Mouse (Mus musculus) limb, embryonic 10.5 days (tissue): ENCODE results near the gene Hnrnpul2. TPM values are rescaled to one million over a fixed set of nuclear protein-coding genes. Genes with fewer than 3 reads are reported as not detected.
A peak's percentile ranks its signal among the peaks of the same experiment; 100 is the strongest.

ENCODE experiments used
- DNase-seq: peaks from one replicate; pipeline ENCODE4 v3.0.0-alpha.2; 2017; ENCODE audit warnings: low spot score
- H3K27ac ChIP-seq: fragments of 300-500 bp; sonication (generic); 2 replicates; pipeline ENCODE4 v1.5.1; 2016; ENCODE audit warnings: mild to moderate bottlenecking
- H3K27me3 ChIP-seq: fragments of 300-500 bp; sonication (generic); 2 replicates; pipeline ENCODE4 v1.6.1; 2016; ENCODE audit warnings: low read depth, mild to moderate bottlenecking; ENCODE audit not compliant: poor library complexity, severe bottlenecking
- H3K36me3 ChIP-seq: fragments of 300-500 bp; sonication (generic); 2 replicates; pipeline ENCODE4 v1.6.1; 2016; ENCODE audit warnings: mild to moderate bottlenecking, moderate library complexity
- H3K4me1 ChIP-seq: fragments of 300-500 bp; sonication (generic); 2 replicates; pipeline ENCODE4 v1.6.1; 2016
- H3K4me3 ChIP-seq: fragments of 300-500 bp; sonication (generic); 2 replicates; pipeline ENCODE4 v1.5.1; 2016; ENCODE audit warnings: mild to moderate bottlenecking, moderate library complexity
- H3K9me3 ChIP-seq: fragments of 300-500 bp; sonication (generic); replicated peaks from 2 replicates; pipeline ENCODE4 v1.6.1; 2016; ENCODE audit warnings: mild to moderate bottlenecking
- WGBS: fragments of 180-500 bp; shearing (Covaris S2); methylation state at CpG from one replicate; pipeline ENCODE4 v1.1.7; 2016; 5-methylcytosine and 5-hydroxymethylcytosine counted together
- polyA plus RNA-seq: library from polyadenylated mRNA; unstranded; fragments of >200 nt; fragmentation: Nextera tagmentation; extraction: Ambion mirVana; gene quantifications from 2 replicates; pipeline ENCODE4 v1.2.1, GENCODE M21; 2016

Hnrnpul2 gene
- polyA plus RNA-seq, 1 experiment from 2014 or later: 5.2 TPM

DNA sequence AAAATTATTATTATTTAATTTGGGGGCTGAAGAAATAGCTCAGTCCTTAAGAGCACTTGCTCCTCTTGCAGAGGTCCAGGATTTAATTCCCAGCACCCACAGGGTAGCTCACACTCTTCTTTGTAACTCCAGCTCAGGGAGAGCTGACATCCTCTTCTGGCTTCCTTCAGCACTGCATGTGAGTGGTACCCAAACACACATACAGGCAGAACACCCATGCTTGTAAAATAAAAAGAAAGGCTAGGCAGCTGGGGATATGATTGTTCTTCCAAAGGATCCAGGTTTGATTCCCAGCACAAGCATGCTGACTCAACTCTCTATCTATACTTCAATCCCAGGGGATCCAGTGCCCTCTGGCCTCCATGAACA, 20.9 kb upstream of the Hnrnpul2 start:
- H3K4me3 ChIP-seq: peak overlapping the region; percentile 85
- peaks cover 23% of the 10 kb centered on the region for H3K4me1 ChIP-seq

DNA sequence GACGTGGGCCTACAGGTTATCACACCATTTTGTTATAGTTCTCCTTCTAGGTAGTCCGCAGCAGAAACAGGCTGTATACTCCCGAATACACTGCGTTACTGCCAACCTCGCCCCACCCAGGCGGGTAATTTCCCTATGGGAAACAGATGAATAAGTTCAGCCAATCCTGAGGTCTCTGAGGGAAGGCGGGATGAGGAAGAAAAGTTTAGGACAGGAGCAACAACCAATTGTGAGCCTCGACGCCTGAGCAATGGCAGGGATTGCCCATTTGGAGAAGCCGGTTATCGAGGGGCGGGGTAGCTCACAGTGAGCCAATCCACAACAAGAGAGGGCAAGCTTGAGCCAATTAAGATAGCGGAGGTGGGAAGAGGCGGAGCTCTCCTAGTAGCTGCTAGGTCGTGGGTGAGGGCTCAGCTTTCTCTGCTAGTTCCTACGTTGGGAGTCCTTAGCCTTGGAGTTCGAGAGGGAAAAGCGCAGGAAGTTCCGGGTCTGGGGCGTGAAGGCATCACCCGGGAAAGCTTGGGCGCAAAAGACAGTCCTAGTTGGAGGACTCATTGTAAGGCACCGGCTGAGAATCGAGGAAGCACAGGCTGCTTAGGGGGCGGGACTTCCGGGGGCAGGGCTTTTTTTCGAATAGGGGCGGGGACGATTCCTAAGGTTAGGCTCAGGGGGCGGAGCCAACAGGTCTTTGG, 17.5 kb upstream of the Hnrnpul2 start, which contains the start of gene Zbtb3:
TSS of gene Zbtb3 (plus strand) at position 426 of the 692 bp plus-strand sequence.
- Histone ChIP-seq H3K36me3 (peaks cover 44% of the 10 kb centered on the region), H3K27ac (peak within 1 kb of the TSS; percentile 85), H3K27me3 (no peaks in the 10 kb centered on the region), H3K4me1 (peaks cover 20% of the 10 kb centered on the region), H3K4me3 (peak within 1 kb of the TSS; percentile 65), H3K9me3 (no peaks in the 10 kb centered on the region)
- under 1% methylated on average over 30 of the region's 30 CpGs for WGBS
- DNase-seq: peak; percentile 92

More for the DNA sequence above, 20.9 kb upstream of the Hnrnpul2 start:
- DNase-seq: no peak
- H3K36me3 ChIP-seq: peaks cover 37% of the 10 kb centered on the region
- no peaks in the 10 kb centered on the region for H3K27me3 ChIP-seq
- H3K9me3 ChIP-seq: no peaks in the 10 kb centered on the region
- no peak overlapping the region for H3K27ac ChIP-seq

DNA sequence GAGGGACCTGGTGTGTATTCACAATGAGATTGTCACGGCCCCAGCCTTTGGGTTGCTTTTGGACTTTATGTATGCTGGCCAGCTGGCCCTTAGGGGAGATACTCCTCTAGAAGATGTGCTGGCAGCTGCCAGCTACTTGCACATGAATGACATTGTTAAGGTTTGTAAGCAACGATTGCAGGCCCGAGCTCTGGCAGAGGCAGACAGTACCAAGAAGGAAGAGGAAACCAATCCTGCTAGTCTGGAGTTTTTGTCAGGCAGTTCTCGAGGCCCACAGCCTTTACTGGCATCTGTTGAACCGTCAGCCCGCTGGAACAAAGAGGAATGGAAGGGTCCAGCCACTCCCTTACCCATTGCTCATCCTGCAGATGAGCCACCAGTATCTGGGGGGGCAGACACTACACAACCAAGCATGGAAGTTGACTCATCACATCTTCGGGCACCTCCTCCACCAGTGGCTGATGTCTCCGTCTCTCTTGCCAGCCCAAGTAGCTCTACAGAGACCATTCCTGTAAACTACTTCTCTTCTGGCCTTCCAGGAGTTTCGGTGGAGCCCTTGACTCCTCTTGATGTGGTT, 16.5 kb upstream of the Hnrnpul2 start:
- 94% methylated on average over 9 of the region's 9 CpGs for WGBS
- Histone ChIP-seq H3K4me1 (peaks cover 14% of the 10 kb centered on the region), H3K9me3 (no peaks in the 10 kb centered on the region), H3K36me3 (peaks cover 55% of the 10 kb centered on the region), H3K27ac (peak overlapping the region; percentile 85; the same call in 1 of the 2 replicates), H3K27me3 (no peaks in the 10 kb centered on the region), H3K4me3 (peak overlapping the region; percentile 65; the same call in 1 of the 2 replicates)
- no peak for DNase-seq

DNA sequence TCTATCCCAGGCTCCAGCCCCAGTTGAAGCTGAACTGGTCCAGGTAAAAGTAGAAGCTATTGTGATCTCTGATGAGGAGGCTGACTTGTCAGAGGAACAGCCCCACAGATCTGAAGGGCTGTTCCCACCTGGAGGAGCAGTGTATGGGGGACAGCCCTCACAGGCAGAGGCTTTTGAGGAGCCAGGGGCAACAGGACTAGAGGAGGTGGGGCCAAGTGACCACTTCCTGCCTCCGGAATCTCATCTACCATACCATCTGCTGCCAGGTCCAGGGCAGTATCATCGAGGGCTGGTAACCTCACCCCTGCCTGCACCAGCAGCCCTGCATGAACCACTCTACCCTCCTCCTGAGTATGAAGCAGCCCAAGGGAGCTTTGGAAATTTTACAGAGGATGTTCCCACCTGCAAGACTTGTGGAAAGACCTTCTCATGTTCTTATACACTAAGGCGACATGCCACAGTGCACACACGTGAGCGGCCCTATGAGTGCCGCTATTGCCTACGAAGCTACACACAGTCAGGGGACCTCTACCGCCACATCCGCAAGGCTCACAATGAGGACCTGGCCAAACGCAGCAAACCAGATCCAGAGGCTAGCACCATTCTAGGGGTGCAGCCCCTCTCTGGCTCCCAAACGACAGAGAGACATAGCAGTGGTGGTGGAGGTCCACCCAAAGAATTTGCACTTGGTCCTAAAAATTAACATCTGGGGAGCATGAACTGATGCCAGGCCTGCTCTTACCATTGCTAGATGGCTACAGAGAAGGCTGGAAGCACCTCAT, 15.7 kb upstream of the Hnrnpul2 start:
- no peak for DNase-seq
- Histone ChIP-seq H3K36me3 (peaks cover 62% of the 10 kb centered on the region), H3K27me3 (no peaks in the 10 kb centered on the region), H3K9me3 (no peaks in the 10 kb centered on the region), H3K4me3 (no peak overlapping the region; the same call in 1 of the 2 replicates), H3K4me1 (peaks cover 14% of the 10 kb centered on the region), H3K27ac (no peak overlapping the region)
- WGBS: 90% methylated on average over 11 of the region's 11 CpGs

DNA sequence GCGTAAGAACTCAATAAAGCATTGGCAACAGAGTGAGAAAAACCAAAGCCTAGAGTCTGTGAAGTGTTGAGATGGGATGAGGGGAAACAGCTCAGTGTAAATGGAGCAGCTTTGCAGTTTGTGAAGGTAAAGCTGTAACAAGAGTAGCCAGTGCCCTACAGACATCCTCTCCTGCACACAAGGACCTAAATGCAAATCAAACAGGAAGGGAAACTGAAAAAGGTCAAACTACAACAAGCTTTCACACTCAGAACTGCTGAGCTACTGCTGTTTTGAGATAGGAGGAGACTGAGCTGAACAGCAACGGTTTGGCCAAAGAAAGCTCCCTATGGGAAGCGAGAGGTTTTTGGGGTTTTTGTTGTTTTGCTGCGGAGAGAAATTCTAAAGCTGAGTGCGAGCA, 13.0 kb upstream of the Hnrnpul2 start:
- no peak overlapping the region for H3K27ac ChIP-seq
- WGBS: 96% methylated on average over 5 of the region's 5 CpGs
- no peaks in the 10 kb centered on the region for H3K9me3 ChIP-seq
- peaks cover 89% of the 10 kb centered on the region for H3K36me3 ChIP-seq
- DNase-seq: no peak
- H3K4me3 ChIP-seq: no peak overlapping the region
- H3K27me3 ChIP-seq: no peaks in the 10 kb centered on the region
- H3K4me1 ChIP-seq: peaks cover 11% of the 10 kb centered on the region

DNA sequence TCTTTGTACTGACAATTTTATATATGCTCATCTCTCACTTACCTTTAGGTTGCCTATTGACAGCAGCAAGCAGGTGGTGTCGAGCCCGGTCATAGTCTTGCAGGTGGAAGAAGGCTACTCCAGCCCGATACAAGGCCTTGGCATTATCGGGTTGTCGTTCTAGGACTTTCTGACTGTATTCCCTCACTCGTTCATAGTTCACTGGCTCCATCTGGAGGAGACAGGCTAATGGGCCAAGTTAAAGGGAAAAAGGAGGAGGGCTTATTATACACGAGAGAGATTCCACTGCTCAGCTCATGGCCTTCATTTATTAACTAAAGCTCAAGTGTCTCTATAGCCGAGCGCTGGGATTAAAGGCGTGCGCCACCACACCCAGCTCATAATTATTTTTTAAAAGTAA, 4.0 kb upstream of the Hnrnpul2 start:
- Histone ChIP-seq H3K36me3 (peaks cover 67% of the 10 kb centered on the region), H3K27ac (no peak overlapping the region), H3K4me1 (peaks cover 22% of the 10 kb centered on the region), H3K27me3 (no peaks in the 10 kb centered on the region), H3K4me3 (no peak overlapping the region), H3K9me3 (no peaks in the 10 kb centered on the region)
- WGBS: 92% methylated on average over 11 of the region's 11 CpGs
- no peak for DNase-seq

DNA sequence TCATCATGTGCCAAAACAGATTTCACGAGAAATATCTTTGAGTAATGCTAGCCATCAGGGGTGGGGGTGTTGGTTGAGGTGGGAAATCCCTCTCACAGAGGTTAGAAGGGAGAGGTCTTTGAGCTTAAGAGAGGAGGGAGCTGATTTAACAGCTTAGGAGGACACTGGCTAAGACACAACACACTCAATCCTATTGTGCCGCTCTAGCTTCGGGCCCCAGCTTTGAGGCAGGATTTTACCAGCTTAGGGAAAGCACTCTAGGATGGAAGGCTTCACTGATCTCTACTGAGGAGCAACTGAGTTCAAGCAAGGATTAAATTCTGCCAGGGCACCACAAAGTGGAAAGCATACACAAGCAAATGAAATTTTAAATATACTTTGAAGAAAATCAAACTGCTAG, 2.8 kb upstream of the Hnrnpul2 start:
- Histone ChIP-seq H3K27me3 (no peaks in the 10 kb centered on the region), H3K9me3 (no peaks in the 10 kb centered on the region), H3K36me3 (peaks cover 60% of the 10 kb centered on the region), H3K4me3 (peak overlapping the region; percentile 72; the same call in 1 of the 2 replicates), H3K27ac (no peak overlapping the region), H3K4me1 (peaks cover 29% of the 10 kb centered on the region)
- 87% methylated on average over 3 of the region's 3 CpGs for WGBS
- no peak for DNase-seq

DNA sequence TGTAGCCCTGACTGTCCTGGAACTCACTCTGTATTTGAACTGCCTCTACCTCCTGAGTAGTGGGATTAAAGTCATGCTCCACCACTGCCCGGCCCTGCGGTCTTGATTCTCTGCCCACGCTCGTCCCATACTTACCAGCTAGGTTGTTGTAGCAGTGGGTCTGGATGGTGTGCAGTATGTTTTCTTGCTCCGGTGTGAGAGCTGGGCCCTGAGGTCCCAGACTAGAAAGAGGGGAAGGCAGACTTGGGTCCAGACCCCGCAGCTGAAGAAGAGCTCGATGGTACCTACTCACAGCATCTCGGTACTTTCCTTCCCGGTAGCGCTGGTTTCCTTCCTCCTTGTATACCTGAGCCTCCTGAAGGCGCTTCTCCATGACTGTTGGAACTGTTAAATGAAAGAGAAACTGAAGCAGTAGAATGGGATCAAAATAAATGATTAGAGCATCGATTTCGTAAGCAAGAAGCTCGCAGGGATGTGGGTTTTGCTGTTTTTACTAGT, 1.5 kb upstream of the Hnrnpul2 start:
- Histone ChIP-seq H3K9me3 (no peaks in the 10 kb centered on the region), H3K27me3 (no peaks in the 10 kb centered on the region), H3K36me3 (peaks cover 59% of the 10 kb centered on the region), H3K27ac (peak overlapping the region; percentile 96), H3K4me1 (peaks cover 40% of the 10 kb centered on the region), H3K4me3 (peak overlapping the region; percentile 72)
- no peak for DNase-seq
- WGBS: 31% methylated on average over 14 of the region's 14 CpGs

DNA sequence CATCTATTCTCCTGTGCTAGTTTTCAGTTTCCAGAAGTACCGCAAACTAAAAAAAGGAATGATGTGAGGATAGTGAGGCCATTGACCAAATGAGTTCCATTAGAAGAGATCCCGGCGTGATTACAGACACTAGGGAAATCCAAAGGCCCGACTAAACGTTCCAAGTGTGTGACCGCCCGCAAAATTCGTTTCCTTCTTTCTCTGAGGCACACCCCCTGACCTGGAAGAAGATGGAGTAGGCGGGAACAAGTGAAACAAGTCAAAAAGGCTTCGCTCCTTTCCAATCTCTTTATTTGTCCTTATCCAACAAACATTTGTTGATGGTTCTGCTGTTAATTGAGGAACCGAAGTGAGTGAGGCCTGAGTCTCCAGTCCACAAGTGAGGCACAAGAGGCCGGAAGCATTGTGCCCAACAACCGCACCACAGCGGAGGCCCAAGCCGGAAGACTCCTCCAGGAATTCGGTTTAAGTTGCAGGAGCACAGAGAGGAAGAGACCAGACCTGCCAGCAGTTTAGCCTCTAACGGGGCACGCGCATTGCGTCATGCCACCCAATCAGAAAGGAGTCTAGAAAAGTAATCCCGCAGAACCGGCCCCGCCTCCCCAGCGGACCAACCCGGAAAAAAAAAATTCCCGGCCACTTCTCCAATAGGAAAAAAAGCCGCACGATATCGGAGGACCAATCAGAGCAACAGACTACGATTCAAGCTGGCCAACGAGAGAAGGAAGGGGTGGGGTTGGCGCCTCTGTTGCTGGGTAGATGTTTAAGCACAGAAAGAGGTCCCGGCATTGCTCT, 812 bp upstream of the Hnrnpul2 start, which contains the start of gene Ttc9c:
TSS of gene Ttc9c (minus strand) at position 533 of the 795 bp plus-strand sequence.
- Histone ChIP-seq H3K9me3 (no peaks in the 10 kb centered on the region), H3K4me1 (peaks cover 40% of the 10 kb centered on the region), H3K4me3 (peak within 1 kb of the TSS; percentile 72), H3K36me3 (peaks cover 59% of the 10 kb centered on the region), H3K27ac (peak within 1 kb of the TSS; percentile 96), H3K27me3 (no peaks in the 10 kb centered on the region)
- under 1% methylated on average over 33 of the region's 33 CpGs for WGBS
- DNase-seq: peak; percentile 94

DNA sequence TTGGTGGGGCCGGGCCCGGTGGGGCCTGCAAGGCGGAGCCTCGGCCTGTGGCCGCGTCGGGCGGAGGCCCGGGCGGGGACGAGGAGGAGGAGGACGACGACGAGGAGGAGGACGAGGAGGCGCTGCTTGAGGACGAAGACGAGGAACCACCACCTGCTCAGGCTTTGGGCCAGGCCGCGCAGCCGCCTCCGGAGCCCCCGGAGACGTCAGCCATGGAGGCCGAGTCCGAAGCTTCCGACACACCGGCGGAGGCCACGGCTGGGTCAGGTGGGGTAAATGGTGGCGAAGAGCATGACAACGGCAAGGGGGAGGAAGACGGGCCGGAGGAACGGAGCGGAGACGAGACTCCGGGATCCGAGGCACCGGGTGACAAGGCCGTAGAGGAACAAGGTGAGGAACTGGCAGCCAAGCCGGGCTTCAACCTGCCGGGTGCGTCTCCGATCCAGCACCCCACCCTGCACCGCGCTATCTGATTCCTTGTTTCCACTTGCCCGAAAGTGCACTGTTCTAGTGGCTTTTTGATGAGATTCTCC, 680 bp downstream of the Hnrnpul2 start:
- peak overlapping the region; percentile 96 for H3K27ac ChIP-seq
- no peaks in the 10 kb centered on the region for H3K27me3 ChIP-seq
- H3K4me3 ChIP-seq: peak overlapping the region; percentile 72
- H3K36me3 ChIP-seq: peaks cover 59% of the 10 kb centered on the region
- under 1% methylated on average over 48 of the region's 48 CpGs for WGBS
- peaks cover 40% of the 10 kb centered on the region for H3K4me1 ChIP-seq
- DNase-seq: no peak
- H3K9me3 ChIP-seq: no peaks in the 10 kb centered on the region

DNA sequence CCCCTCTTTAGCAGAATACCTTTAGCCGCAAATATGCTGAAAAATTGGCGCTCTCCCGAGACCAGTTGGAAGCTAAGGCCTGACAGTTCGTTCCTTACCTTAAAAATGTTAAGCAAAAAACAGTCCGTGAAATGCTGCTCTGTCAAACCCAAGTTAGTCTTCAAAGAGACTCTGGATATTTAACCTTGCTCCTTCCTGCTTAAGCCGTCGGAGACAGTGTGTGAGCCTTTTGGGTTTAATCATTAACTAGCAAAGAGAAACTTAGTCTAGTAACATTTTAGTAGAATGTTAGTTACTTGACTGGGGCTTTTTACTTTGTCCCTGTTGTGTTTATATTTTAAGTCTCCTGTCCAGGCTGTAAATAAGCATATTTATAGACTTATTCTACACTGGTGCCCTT, 1.3 kb downstream of the Hnrnpul2 start:
- no peaks in the 10 kb centered on the region for H3K27me3 ChIP-seq
- peaks cover 59% of the 10 kb centered on the region for H3K36me3 ChIP-seq
- WGBS: 3% methylated on average over 7 of the region's 7 CpGs
- H3K4me3 ChIP-seq: peak overlapping the region; percentile 72
- H3K4me1 ChIP-seq: peaks cover 40% of the 10 kb centered on the region
- H3K9me3 ChIP-seq: no peaks in the 10 kb centered on the region
- no peak for DNase-seq
- peak overlapping the region; percentile 96 for H3K27ac ChIP-seq

DNA sequence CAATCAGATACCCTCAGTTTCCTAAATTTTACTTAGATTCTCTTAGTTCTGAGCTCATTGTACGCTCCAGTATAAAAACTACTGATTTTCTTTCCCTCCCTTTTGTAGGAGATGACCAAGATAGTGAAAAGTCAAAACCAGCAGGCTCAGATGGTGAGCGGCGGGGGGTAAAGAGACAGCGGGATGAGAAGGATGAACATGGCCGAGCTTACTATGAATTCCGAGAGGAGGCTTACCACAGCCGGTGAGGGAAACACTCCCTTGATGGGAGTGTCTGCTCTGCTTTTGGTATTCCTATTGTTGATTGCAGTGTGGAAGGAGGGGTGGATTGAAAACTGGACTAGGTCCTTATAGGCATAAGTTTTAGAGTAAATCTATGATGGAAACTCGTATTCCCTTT, 2.9 kb downstream of the Hnrnpul2 start:
- H3K36me3 ChIP-seq: peaks cover 62% of the 10 kb centered on the region
- 90% methylated on average over 8 of the region's 8 CpGs for WGBS
- no peaks in the 10 kb centered on the region for H3K9me3 ChIP-seq
- peaks cover 26% of the 10 kb centered on the region for H3K4me1 ChIP-seq
- H3K27me3 ChIP-seq: no peaks in the 10 kb centered on the region
- no peak for DNase-seq
- H3K27ac ChIP-seq: no peak overlapping the region
- peak overlapping the region; percentile 72 for H3K4me3 ChIP-seq
